Comparison of ENCODE assay signal across 16 mouse cellular contexts in genomic region chr3:94781356-94781755, GRCm38 (mm10). TPM values are rescaled to one million over a fixed set of nuclear protein-coding genes. Genes with fewer than 3 reads are reported as not detected.
A peak's percentile ranks its signal among the peaks of the same experiment; 100 is the strongest.
DNase-seq lines count a peak whose midpoint lies in the region; ATAC-seq lines count a peak whose summit lies in the region.
"Had no signal": no experiment of that assay in that cellular context is flagged by ENCODE, and none has a peak within 500 bp of the region (broad histone marks: within the 10 kb centered on the region; RNA-seq: fewer than 3 reads in every experiment).

No protein-coding gene starts in this region.

- intact Hi-C loops in heart, postnatal 10 days (cut with DNase I): no loop called here

- no peaks in the 10 kb centered on the region for H3K36me3 ChIP-seq in heart, embryonic 10.5 days
- no peaks in the 10 kb centered on the region; the same call in 1 of the 2 replicates for H3K36me3 ChIP-seq in lung, embryonic 15.5 days
- no peaks in the 10 kb centered on the region for H3K36me3 ChIP-seq in intestine, embryonic 16.5 days (ENCODE audit: control insufficient read depth, insufficient read depth, low read length)

- no peaks in the 10 kb centered on the region for H3K9me3 ChIP-seq in heart, embryonic 10.5 days
- no peaks in the 10 kb centered on the region for H3K9me3 ChIP-seq in lung, embryonic 15.5 days
- H3K9me3 ChIP-seq in intestine, embryonic 16.5 days (ENCODE audit: control insufficient read depth, low read length): no peaks in the 10 kb centered on the region

- DNase-seq in heart, postnatal 10 days: peak; percentile 24 to 38
- no peak for DNase-seq in heart, embryonic 10.5 days (ENCODE audit: low spot score)
- DNase-seq in lung, postnatal 25 days (ENCODE audit: low spot score): no peak
- peak; percentile 42 for DNase-seq in ovary, postnatal 36 days (ENCODE audit: low spot score)
- no peak for DNase-seq in left cerebral cortex, adult 18-20 months (ENCODE audit: low spot score in 2 of 2)
- no peak for DNase-seq in right cerebral cortex, postnatal 4 days
- DNase-seq: cerebellum, adult 11 months; cerebellum, postnatal 36 days; gastrocnemius, postnatal 10 days; layer of hippocampus, adult 9-11 months; liver; midbrain, embryonic 14.5 days; thymus, postnatal 25 days had no signal

- ATAC-seq in lung, embryonic 15.5 days (ENCODE audit: borderline replicate concordance, extremely low read depth, low FRiP score, low TSS enrichment): no peak
- ATAC-seq in intestine, embryonic 16.5 days: no peak
- ATAC-seq: Patski had no signal

- H3K4me1 ChIP-seq in heart, embryonic 10.5 days: peaks cover 18% of the 10 kb centered on the region
- peaks cover 15% of the 10 kb centered on the region for H3K4me1 ChIP-seq in lung, embryonic 15.5 days
- peaks cover 13% of the 10 kb centered on the region for H3K4me1 ChIP-seq in intestine, embryonic 16.5 days (ENCODE audit: control insufficient read depth, insufficient read depth, low read length)

- WGBS in heart, embryonic 10.5 days: 18% methylated on average over 3 of the region's 3 CpGs
- 10% methylated on average over 3 of the region's 3 CpGs for WGBS in lung, embryonic 15.5 days
- 21% methylated on average over 3 of the region's 3 CpGs for WGBS in intestine, embryonic 16.5 days

- no peak overlapping the region for H3K4me2 ChIP-seq in lung, embryonic 15.5 days
- H3K4me2 ChIP-seq in intestine, embryonic 16.5 days (ENCODE audit: low read depth, low read length): peak overlapping the region; percentile 34

- no peak overlapping the region for H3K27ac ChIP-seq in heart, embryonic 10.5 days
- H3K27ac ChIP-seq in lung, embryonic 15.5 days: peak overlapping the region; percentile 41; the same call in 1 of the 2 replicates
- H3K27ac ChIP-seq in intestine, embryonic 16.5 days (ENCODE audit: low read length): peak overlapping the region; percentile 55

- no peak overlapping the region for H3K4me3 ChIP-seq in heart, embryonic 10.5 days
- H3K4me3 ChIP-seq in lung, embryonic 15.5 days: no peak overlapping the region
- peak overlapping the region; percentile 4; the same call in 1 of the 2 replicates for H3K4me3 ChIP-seq in intestine, embryonic 16.5 days (ENCODE audit: low read length)

- no peak overlapping the region for H3K9ac ChIP-seq in lung, embryonic 15.5 days
- peak overlapping the region; percentile 51 for H3K9ac ChIP-seq in intestine, embryonic 16.5 days (ENCODE audit: low read depth, low read length)

- H3K27me3 ChIP-seq in heart, embryonic 10.5 days (ENCODE audit: insufficient read depth, poor library complexity, severe bottlenecking): peaks cover 67% of the 10 kb centered on the region
- H3K27me3 ChIP-seq in lung, embryonic 15.5 days: 0 out of 2 replicates have a peak, but pooled peaks cover 6% of the 10 kb centered on the region
- no peaks in the 10 kb centered on the region for H3K27me3 ChIP-seq in intestine, embryonic 16.5 days (replicated peaks; ENCODE audit: control insufficient read depth, insufficient read depth, low read length)
- H3K27me3 ChIP-seq: Patski had no signal

RNA-seq across cellular contexts. Expression of gene Cgn, which starts 4.9 kb away (rescaled TPM):
- total RNA-seq in heart, postnatal 10 days (2021): under 1 TPM; 0.52 to 0.69 TPM
- polyA plus RNA-seq in heart, embryonic 10.5 days (2016; fragmentation: Nextera tagmentation; extraction: Ambion mirVana): 3.4 and 8.0 TPM in 2 replicates
- polyA plus RNA-seq in lung, embryonic 15.5 days (2015; fragmentation: Nextera tagmentation; extraction: Ambion mirVana): 28.8 and 29.7 TPM in 2 replicates
- 80.9 and 90.7 TPM in 2 replicates for polyA plus RNA-seq in intestine, embryonic 16.5 days (2015; fragmentation: Nextera tagmentation; extraction: Ambion mirVana)
- total RNA-seq in left cerebral cortex, adult 18-20 months (2021): 1 to 10 TPM; 3.2 to 3.6 TPM

RNA-seq across cellular contexts. Expression of gene Pogz, which starts 56.0 kb away (rescaled TPM):
- 10 to 100 TPM; 27.5 to 29.2 TPM for total RNA-seq in heart, postnatal 10 days (2021)
- 11.8 and 13.2 TPM in 2 replicates for polyA plus RNA-seq in heart, embryonic 10.5 days (2016; fragmentation: Nextera tagmentation; extraction: Ambion mirVana)
- polyA plus RNA-seq in lung, embryonic 15.5 days (2015; fragmentation: Nextera tagmentation; extraction: Ambion mirVana): 13.7 and 16.3 TPM in 2 replicates
- 9.2 and 9.9 TPM in 2 replicates for polyA plus RNA-seq in intestine, embryonic 16.5 days (2015; fragmentation: Nextera tagmentation; extraction: Ambion mirVana)
- 10 to 100 TPM; 53.4 to 54.2 TPM for total RNA-seq in left cerebral cortex, adult 18-20 months (2021)

Comparison
In these comparisons a context has a peak if more than half of its experiments do, and no peak if none do; other contexts are left out.
1. DNase-seq: peak in heart, postnatal 10 days (2 of 2) and ovary, postnatal 36 days (single experiment); none in heart, embryonic 10.5 days (single experiment), lung, postnatal 25 days (single experiment), left cerebral cortex, adult 18-20 months (0 of 2) and right cerebral cortex, postnatal 4 days (single experiment).